Mouse (Mus musculus) liver, adult 2 months (tissue): ENCODE results near the gene B3gnt3.

Experiments used
- CTCF ChIP-seq: fragments of 200-500 bp; IDR thresholded peaks from 2 replicates; pipeline ENCODE4 v1.5.1; 2011; ENCODE audit warnings: low read depth, low read length, control low read depth
- POLR2A ChIP-seq: fragments of 200-500 bp; IDR thresholded peaks from 2 replicates; pipeline ENCODE4 v1.6.1; 2011; ENCODE audit warnings: low read length, control low read depth; ENCODE audit not compliant: insufficient read depth; ENCODE audit errors: extremely low read depth

DNA sequence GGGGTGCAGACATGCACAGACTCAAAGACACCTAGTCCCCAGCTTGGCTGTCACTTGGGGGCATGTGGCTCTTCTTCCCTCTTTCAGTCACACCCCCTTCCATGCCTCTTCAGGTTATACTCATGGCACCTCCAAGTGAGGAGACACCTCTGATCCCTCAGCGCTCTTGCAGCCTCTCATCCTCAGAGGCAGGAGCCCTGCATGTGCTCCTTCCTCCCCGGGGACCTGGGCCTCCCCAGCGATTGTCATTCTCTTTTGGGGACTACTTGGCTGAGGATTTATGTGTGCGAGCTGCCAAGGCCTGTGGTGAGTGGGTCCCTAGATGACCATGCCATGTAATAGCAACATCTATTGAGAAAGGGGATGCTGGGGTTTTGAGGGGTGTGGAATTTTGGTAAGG lies 23.4 kb downstream of the B3gnt3 start:
- TF ChIP-seq CTCF (no peak), POLR2A (no peak)
